Mouse (Mus musculus) kidney, postnatal 36 days (tissue): ENCODE results near the gene Frrs1.

Source experiments
- DNase-seq, 2 experiments: peaks; one replicate each; pipeline ENCODE4 v3.0.0; 2021 to 2022; ENCODE audit warnings: mixed read lengths in 2 of 2

The Frrs1 gene

GRCm38 (mm10) chr3:116848936-116849335 is 10.3 kb upstream of the Frrs1 start:
- DNase-seq, result no peak

- no peak for DNase-seq
Measured at GRCm38 (mm10) chr3:116850376-116850775, 8.9 kb upstream of the Frrs1 start.

GRCm38 (mm10) chr3:116852421-116852820 is 6.8 kb upstream of the Frrs1 start:
- DNase-seq, result no peak

GRCm38 (mm10) chr3:116857611-116858010 is 1.7 kb upstream of the Frrs1 start:
- no peak for DNase-seq

DNA sequence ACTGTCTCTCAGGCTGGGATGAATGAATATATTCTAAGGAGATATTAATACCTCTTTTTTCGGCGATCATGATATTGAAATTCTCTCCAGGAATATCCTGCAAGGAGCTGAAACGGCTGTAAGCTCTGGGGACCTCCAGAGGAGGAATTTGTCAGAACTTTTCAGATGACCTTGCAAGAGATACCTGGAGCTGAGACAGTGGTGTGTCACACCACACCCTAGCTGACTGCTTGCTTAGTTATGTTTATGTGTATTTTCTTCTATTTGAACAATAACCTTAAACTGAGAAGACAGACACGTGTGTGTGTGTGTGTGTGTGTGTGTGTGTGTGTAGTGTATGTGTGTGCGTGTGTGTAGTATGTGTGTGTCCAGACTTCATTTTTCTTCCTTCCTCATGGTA is 488 bp downstream of the Frrs1 start:
- DNase-seq, result no peak

DNA sequence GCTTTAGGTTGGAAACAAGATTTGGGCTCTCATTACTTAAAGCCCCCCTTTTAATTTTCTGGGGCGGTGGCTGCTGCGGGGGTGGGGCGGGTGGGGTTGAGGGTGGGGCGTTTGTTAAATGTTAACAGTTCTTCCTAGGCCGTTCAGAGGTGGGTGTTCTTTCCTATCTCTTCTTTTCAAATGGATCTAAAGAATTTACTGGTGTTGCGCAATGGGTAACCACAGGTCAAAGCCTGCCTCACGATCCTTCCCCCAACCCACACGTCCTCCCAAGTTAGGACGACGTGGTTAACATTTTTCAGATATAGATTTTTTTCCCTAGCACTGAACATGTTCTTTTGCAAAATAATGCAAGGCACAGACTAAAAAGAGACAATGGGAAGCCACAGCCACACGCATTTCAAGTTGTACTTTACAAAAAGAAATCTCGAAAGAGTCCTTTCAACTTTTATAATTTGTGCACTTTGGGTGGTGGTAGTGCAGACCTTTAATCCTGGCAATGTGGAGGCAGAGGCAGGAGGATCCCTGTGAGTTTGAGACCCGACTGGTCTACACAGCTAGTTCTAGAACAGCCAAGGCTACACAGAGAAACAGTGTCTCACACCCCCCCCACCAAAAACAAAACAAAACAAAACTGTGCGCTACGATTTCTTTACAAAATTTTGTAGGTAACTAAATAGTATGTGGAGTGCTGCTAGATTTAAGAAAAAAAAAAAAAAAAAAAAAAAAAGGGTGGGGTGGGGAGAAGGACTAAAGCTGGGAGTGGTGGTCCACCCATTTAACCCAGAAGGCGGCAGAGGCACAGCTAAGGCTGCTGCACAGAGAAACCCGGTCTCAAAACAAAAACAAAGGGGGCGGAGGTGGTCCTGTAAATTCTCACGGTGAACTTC is 1.3 kb downstream of the Frrs1 start:
- DNase-seq, result no peak

DNA sequence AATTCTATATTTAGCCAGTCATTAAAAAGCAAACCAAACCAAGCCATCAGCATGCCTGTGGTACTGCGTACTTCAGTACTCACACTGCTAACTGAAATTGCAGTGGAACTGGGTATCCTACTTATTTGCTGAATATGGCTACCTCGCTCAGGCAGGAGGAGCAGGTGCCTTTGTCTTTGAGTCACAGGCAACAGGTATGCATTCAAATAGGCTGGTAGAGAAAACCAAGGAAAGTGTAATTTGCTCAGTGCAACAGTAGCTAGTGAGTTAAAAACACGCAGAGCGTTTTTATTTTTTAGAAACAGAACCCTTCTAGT is 1.9 kb downstream of the Frrs1 start:
- no peak for DNase-seq

- DNase-seq, result peak; percentile 78 to 87
Measured at GRCm38 (mm10) chr3:116861540-116862067, 2.3 kb downstream of the Frrs1 start.

GRCm38 (mm10) chr3:116862621-116863020 is 3.4 kb downstream of the Frrs1 start:
- no peak for DNase-seq

- DNase-seq, result peak; percentile 30 to 44
Measured at GRCm38 (mm10) chr3:116864421-116864820, 5.2 kb downstream of the Frrs1 start.

DNA sequence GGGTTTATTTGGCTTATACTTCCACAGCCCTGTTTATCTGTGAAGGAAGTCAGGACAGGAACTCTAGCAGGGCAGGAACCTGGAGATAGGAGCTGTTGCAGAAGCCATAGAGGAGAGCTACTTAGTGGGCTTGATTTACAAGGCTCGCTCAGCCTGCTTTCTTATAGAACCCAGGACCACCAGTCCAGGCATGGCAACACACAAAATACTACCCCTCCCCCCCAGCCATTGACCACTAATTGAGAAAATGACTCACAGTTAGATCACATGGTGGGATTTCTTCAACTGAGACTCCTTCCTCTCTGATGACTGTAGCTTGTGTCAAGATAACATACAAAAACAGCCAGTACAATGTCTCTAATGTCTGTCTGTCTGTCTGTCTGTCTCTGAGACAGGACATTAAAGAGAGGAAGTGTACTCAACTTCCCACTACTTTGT is 6.0 kb downstream of the Frrs1 start:
- no peak for DNase-seq

GRCm38 (mm10) chr3:116870372-116870771 is 11.1 kb downstream of the Frrs1 start:
- peak in 1 of 2 experiments; percentile 35 for DNase-seq

GRCm38 (mm10) chr3:116882221-116882960 is 23.1 kb downstream of the Frrs1 start:
- DNase-seq, result no peak

- no peak for DNase-seq
Measured at GRCm38 (mm10) chr3:116884941-116885340, 25.7 kb downstream of the Frrs1 start.

DNA sequence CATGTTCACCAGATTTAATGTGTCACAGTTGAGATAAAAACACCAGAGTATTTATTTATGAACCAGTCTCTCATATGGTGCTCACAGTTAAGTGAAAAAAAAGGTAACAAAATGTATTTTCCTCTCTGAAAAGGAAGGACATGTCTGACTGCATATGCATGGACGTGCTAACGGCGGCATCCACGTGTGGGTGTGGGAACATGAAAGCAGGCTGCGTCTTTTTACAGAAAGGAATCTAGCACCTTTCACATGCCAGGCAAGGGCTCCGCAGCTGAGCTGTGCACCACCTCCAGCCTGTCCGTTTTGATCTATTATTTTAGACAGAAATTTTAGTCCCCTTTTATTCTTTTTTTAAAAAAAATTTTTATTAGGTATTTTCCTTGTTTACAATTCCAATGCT is 30.1 kb downstream of the Frrs1 start:
- no peak for DNase-seq

DNA sequence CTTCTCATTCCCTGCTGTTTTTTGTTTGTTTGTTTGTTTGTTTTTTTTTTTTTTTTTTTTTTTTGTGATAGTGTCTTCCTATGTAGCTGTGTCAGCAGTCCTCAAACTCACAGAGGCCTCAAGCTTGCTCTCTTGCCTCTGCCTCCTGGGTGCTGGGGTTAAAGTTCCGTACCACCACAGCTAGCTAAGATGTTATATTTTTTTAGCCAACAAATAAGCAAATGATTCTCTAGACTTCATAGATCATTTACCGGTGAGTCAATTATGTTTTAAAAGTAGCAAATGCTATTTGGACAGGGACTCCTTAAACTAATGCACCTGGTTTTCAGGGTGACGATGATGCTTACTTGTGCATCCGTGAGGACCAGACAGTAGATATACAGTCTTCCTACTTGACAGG is 31.3 kb downstream of the Frrs1 start:
- peak; percentile 46 to 79 for DNase-seq

- DNase-seq, result peak; percentile 44 to 52
Measured at GRCm38 (mm10) chr3:116891436-116892205, 32.4 kb downstream of the Frrs1 start.

DNA sequence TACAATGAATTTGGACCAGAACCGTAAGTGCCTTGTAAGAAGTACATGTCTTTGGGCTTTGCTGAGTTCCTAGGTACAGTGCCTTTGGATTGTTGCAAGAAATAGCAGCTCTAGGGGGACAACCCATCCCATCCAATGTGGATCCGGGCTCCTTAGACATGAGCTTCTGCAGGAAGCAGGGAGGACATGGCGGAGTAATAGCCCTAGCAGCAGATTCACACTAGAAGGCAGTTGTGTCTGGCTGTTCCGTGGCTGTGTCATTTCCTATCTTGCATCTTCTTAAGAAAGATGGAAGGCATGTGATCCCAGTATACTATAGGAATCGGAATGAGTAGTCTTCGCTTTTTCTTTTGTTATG is 32.9 kb downstream of the Frrs1 start:
- no peak for DNase-seq

GRCm38 (mm10) chr3:116892872-116893271 is 33.6 kb downstream of the Frrs1 start:
- DNase-seq, result peak; percentile 87 to 91

DNA sequence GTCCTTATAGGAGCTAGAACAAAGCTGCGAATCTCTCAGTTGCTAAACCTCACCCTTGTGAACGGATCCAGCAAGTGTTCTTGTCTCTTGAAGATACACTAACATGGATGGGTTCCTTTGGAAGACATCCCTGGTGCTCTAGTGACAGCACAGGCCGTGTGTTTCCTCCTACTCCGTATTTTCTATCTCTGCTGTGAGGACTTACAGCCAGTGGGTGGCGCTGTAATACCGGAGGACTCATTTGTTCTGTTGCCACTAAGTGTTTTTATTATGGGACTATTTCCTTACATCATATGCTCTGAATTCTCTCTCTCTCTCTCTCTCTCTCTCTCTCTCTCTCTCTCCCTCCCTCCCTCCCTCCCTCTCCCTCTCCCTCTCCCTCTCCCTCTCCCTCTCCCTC is 44.9 kb downstream of the Frrs1 start:
- peak; percentile 47 to 82 for DNase-seq

DNA sequence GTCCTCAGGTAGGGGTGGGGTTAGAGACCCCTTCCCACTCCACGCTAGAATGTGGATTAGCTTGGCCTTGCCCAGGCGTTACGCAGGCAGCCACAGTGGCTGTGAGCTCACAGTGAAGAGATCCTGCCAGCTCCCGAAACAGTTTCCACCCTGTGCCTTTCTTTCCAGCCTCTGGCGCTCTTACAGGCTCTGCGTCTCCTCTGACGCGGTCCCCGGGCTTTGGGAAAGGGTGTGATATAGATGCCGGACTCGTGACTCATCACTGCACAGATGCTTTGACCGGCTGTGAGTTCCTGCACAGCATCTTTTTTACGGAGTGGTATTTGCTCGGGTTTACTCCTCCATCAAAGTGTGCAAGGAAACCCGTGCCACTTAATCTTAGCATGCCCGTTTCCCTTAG is 46.6 kb downstream of the Frrs1 start:
- no peak for DNase-seq

- no peak for DNase-seq
Measured at GRCm38 (mm10) chr3:116906596-116906995, 47.3 kb downstream of the Frrs1 start.

GRCm38 (mm10) chr3:116914374-116914773 is 55.1 kb downstream of the Frrs1 start:
- no peak for DNase-seq
